Mouse (Mus musculus) lung, adult 2 months (tissue): Measurements from ENCODE around the gene Sucnr1.

Experiments used
- CTCF ChIP-seq: fragments of 200-500 bp; IDR thresholded peaks from 2 replicates; pipeline ENCODE4 v1.5.1; 2011; ENCODE audit warnings: mild to moderate bottlenecking, low read length, control low read depth; ENCODE audit not compliant: insufficient read depth
- POLR2A ChIP-seq: fragments of 200-500 bp; IDR thresholded peaks from 2 replicates; pipeline ENCODE4 v1.6.1; 2011; ENCODE audit warnings: low read depth, mild to moderate bottlenecking, control low read depth, low read length, borderline replicate concordance; ENCODE audit errors: extremely low read depth

- TF ChIP-seq POLR2A (no peak), CTCF (no peak)
Measured at GRCm38 (mm10) chr3:60053931-60054330, 27.7 kb upstream of the Sucnr1 start.
